Mouse (Mus musculus): ENCODE measurements around the gene Epha5. TPM values are rescaled to one million over a fixed set of nuclear protein-coding genes. Genes with fewer than 3 reads are reported as not detected.
A peak's percentile ranks its signal among the peaks of the same experiment; 100 is the strongest.

The Epha5 gene
- polyA plus RNA-seq, 1 experiment from 2014 or later = 36.4 TPM

- no peaks in the 10 kb centered on the region for H3K4me1 ChIP-seq
- H3K27me3 ChIP-seq (replicated peaks) = no peaks in the 10 kb centered on the region
- H3K9ac ChIP-seq = no peak overlapping the region
- no peak overlapping the region for H3K4me3 ChIP-seq
- WGBS = 83% methylated on average over 5 of the region's 5 CpGs
- no peak for ATAC-seq (ENCODE audit: low FRiP score, low read depth)
- no peak overlapping the region for H3K27ac ChIP-seq
- no peaks in the 10 kb centered on the region for H3K9me3 ChIP-seq
- H3K4me2 ChIP-seq (replicated peaks) = no peak overlapping the region
- no peaks in the 10 kb centered on the region for H3K36me3 ChIP-seq
Observed at GRCm38 (mm10) chr5:84353069-84353468, 64.1 kb downstream of the Epha5 start.

DNA sequence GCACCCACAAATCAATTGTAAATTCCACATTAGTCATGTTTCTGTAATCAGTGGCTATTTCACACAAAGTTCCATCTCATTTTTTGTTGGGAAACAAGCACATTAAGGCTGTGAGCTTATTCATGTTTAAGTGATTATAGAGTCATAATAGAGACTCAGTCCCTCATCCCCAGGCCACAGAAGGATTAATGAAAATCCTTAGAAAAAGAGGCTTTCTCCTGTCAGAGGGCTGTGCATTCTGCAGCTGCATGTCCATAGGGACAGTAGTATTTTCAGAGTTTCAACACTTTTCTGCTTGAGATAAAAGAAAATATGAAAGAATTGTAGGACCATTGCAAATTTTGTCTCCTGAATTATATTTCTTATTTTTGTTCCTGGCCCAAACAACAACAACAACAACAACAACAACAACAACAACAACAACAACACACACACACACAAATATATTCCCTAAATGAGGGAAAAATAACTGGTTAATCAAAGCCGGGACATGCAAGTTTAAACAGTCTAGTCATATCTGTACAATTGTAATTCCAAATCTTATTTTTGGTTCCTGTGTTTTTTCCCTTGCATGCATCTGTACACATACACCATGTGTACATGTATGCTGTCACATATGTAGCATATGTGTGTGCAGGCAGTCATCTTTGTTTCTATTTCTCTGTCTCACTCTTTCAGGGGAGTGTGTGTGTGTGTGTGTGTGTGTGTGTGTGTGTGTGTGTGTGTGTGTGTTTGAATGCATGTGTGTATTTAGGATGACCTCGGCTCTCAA, 70.3 kb downstream of the Epha5 start:
- no peaks in the 10 kb centered on the region for H3K4me1 ChIP-seq
- ATAC-seq (ENCODE audit: low FRiP score, low read depth) = no peak
- 86% methylated on average over 2 of the region's 2 CpGs for WGBS
- H3K4me2 ChIP-seq (replicated peaks) = no peak overlapping the region
- no peak overlapping the region for H3K27ac ChIP-seq
- H3K27me3 ChIP-seq (replicated peaks) = no peaks in the 10 kb centered on the region
- H3K9me3 ChIP-seq = no peaks in the 10 kb centered on the region
- H3K9ac ChIP-seq = no peak overlapping the region
- H3K4me3 ChIP-seq = no peak overlapping the region
- H3K36me3 ChIP-seq = no peaks in the 10 kb centered on the region

- no peak overlapping the region for H3K4me2 ChIP-seq (replicated peaks)
- H3K4me3 ChIP-seq = no peak overlapping the region
- 77% methylated on average over 3 of the region's 3 CpGs for WGBS
- H3K9me3 ChIP-seq = no peaks in the 10 kb centered on the region
- no peak for ATAC-seq (ENCODE audit: low FRiP score, low read depth)
- H3K27ac ChIP-seq = no peak overlapping the region
- H3K4me1 ChIP-seq = no peaks in the 10 kb centered on the region
- no peak overlapping the region for H3K9ac ChIP-seq
- H3K36me3 ChIP-seq = no peaks in the 10 kb centered on the region
- no peaks in the 10 kb centered on the region for H3K27me3 ChIP-seq (replicated peaks)
Observed at GRCm38 (mm10) chr5:84335834-84336465, 81.2 kb downstream of the Epha5 start.

- Histone ChIP-seq H3K27ac (no peak overlapping the region), H3K9me3 (no peaks in the 10 kb centered on the region), H3K4me2 (replicated peaks) (no peak overlapping the region), H3K9ac (no peak overlapping the region), H3K4me1 (no peaks in the 10 kb centered on the region), H3K4me3 (no peak overlapping the region), H3K36me3 (no peaks in the 10 kb centered on the region), H3K27me3 (replicated peaks) (no peaks in the 10 kb centered on the region)
- ATAC-seq (ENCODE audit: low FRiP score, low read depth) = no peak
- WGBS = 86% methylated on average over 6 of the region's 6 CpGs
Observed at GRCm38 (mm10) chr5:84334481-84334880, 82.7 kb downstream of the Epha5 start.

DNA sequence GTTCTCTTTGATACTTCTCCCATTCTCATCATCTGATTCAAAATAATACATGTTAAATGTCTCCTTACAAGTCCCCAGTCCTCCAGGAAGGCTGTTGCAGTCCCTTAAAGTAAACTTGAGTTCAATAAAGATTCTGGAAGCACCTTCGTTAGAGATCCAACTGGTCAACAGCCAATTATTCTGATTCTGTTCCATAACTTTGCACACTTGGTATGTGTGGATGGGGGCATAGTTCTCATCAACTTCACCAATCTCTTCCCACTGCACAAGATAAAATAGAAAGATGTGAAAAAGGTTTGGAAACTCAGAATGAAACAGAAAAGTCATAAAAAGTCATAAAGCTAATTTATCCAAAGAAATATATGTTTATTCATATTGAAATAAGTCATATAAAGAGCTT, 85.6 kb downstream of the Epha5 start:
- H3K4me2 ChIP-seq (replicated peaks) = no peak overlapping the region
- ATAC-seq (ENCODE audit: low FRiP score, low read depth) = no peak
- H3K27ac ChIP-seq = no peak overlapping the region
- H3K9ac ChIP-seq = no peak overlapping the region
- no peaks in the 10 kb centered on the region for H3K27me3 ChIP-seq (replicated peaks)
- H3K4me1 ChIP-seq = no peaks in the 10 kb centered on the region
- no peaks in the 10 kb centered on the region for H3K9me3 ChIP-seq
- H3K4me3 ChIP-seq = no peak overlapping the region
- H3K36me3 ChIP-seq = no peaks in the 10 kb centered on the region
- 92% methylated on average over 1 of the region's 1 CpGs for WGBS

GRCm38 (mm10) chr5:84320553-84320952, 96.6 kb downstream of the Epha5 start:
- WGBS = 68% methylated on average over 1 of the region's 1 CpGs
- ATAC-seq (ENCODE audit: low FRiP score, low read depth) = no peak

DNA sequence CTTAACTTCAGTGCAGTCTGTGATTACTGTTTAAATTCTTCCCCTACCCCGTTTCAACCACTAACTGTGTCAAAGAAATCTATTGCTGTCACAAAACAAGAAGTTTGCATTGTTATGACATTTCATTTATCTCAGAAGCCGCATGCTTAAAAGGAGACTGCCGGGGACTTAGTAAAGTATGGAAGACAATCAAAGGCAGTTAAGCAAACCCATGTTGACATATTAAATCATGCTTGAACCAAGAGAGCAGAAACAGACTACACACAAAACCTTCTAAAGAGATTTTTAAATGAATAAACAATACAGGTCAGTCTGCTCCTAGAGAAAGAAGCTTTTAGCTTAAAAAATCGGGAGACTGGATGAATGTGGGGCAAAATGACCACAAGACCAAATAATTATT, 97.0 kb downstream of the Epha5 start:
- Histone ChIP-seq H3K27me3 (replicated peaks) (no peaks in the 10 kb centered on the region), H3K4me1 (no peaks in the 10 kb centered on the region), H3K36me3 (no peaks in the 10 kb centered on the region), H3K4me2 (replicated peaks) (no peak overlapping the region), H3K27ac (no peak overlapping the region), H3K4me3 (no peak overlapping the region), H3K9ac (no peak overlapping the region), H3K9me3 (no peaks in the 10 kb centered on the region)
- 29% methylated on average over 4 of the region's 4 CpGs for WGBS
- no peak for ATAC-seq (ENCODE audit: low FRiP score, low read depth)

More at GRCm38 (mm10) chr5:84320553-84320952, 96.6 kb downstream of the Epha5 start:
- Histone ChIP-seq H3K9me3 (no peaks in the 10 kb centered on the region), H3K4me1 (no peaks in the 10 kb centered on the region), H3K9ac (no peak overlapping the region), H3K4me2 (replicated peaks) (no peak overlapping the region), H3K36me3 (no peaks in the 10 kb centered on the region), H3K4me3 (no peak overlapping the region), H3K27me3 (replicated peaks) (no peaks in the 10 kb centered on the region), H3K27ac (no peak overlapping the region)

GRCm38 (mm10) chr5:84318814-84319340, 98.3 kb downstream of the Epha5 start:
- Histone ChIP-seq H3K9me3 (no peaks in the 10 kb centered on the region), H3K9ac (no peak overlapping the region), H3K27ac (no peak overlapping the region), H3K4me2 (replicated peaks) (no peak overlapping the region), H3K4me3 (no peak overlapping the region), H3K27me3 (replicated peaks) (no peaks in the 10 kb centered on the region), H3K4me1 (no peaks in the 10 kb centered on the region), H3K36me3 (no peaks in the 10 kb centered on the region)
- ATAC-seq (ENCODE audit: low FRiP score, low read depth) = no peak
- 43% methylated on average over 8 of the region's 8 CpGs for WGBS

- no peak overlapping the region for H3K9ac ChIP-seq
- no peak for ATAC-seq (ENCODE audit: low FRiP score, low read depth)
- H3K27ac ChIP-seq = no peak overlapping the region
- no peaks in the 10 kb centered on the region for H3K9me3 ChIP-seq
- H3K4me2 ChIP-seq (replicated peaks) = no peak overlapping the region
- H3K4me3 ChIP-seq = no peak overlapping the region
- WGBS = 82% methylated on average over 4 of the region's 4 CpGs
- no peaks in the 10 kb centered on the region for H3K4me1 ChIP-seq
- no peaks in the 10 kb centered on the region for H3K27me3 ChIP-seq (replicated peaks)
- no peaks in the 10 kb centered on the region for H3K36me3 ChIP-seq
Observed at GRCm38 (mm10) chr5:84317839-84318238, 99.3 kb downstream of the Epha5 start.

GRCm38 (mm10) chr5:84313619-84314018, 103.6 kb downstream of the Epha5 start:
- WGBS = 79% methylated on average over 4 of the region's 4 CpGs
- ATAC-seq (ENCODE audit: low FRiP score, low read depth) = no peak

DNA sequence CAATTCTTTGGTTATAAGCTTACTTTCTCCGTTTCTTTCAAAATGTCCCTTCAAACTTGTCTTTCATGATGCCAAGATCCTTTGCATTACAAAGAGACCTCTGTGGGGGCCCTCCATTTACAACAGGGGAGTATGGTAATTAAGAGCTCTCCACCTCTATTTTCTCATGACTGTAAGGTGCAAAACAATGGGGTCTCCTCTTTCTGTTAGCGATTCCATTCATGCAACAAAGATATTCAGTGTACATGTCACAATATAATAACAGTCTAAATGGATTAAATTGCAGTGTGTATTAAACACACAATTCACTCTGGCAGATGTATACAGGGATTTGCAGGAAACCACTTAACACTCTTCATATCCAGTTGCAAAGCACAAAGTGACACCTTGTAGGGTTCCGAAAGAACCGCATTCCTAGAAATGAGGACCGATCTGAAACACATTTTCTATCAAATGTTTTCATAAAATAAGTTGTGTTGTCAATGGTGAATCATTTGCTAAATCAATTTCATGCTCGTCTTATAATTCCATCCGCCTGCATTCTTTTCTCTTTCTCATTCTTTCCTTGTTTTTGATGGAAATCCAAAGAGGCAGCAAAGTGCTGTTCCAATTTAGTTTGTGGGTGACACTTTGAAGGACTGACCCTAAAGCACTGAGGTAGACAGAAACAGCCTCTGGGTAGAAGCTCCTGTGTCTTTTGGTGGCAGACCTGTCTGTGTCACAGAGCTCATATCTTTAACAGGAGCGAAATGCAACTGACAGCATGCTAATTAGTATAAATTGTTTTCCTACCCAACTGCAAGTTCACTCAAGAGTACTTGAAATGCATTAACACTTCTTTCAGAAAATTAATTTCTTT, 118.1 kb downstream of the Epha5 start:
- no peaks in the 10 kb centered on the region for H3K36me3 ChIP-seq
- no peaks in the 10 kb centered on the region for H3K9me3 ChIP-seq
- WGBS = 18% methylated on average over 8 of the region's 8 CpGs
- no peaks in the 10 kb centered on the region for H3K4me1 ChIP-seq
- H3K27ac ChIP-seq = no peak overlapping the region
- peak overlapping the region; percentile 24; the same call in 1 of the 2 replicates for H3K4me2 ChIP-seq (replicated peaks)
- ATAC-seq (ENCODE audit: low FRiP score, low read depth) = no peak
- H3K4me3 ChIP-seq = no peak overlapping the region
- H3K9ac ChIP-seq = no peak overlapping the region
- no peaks in the 10 kb centered on the region for H3K27me3 ChIP-seq (replicated peaks)

More at GRCm38 (mm10) chr5:84313619-84314018, 103.6 kb downstream of the Epha5 start:
- Histone ChIP-seq H3K4me3 (no peak overlapping the region), H3K36me3 (no peaks in the 10 kb centered on the region), H3K4me2 (replicated peaks) (no peak overlapping the region), H3K27ac (no peak overlapping the region), H3K27me3 (replicated peaks) (no peaks in the 10 kb centered on the region), H3K9ac (no peak overlapping the region), H3K4me1 (no peaks in the 10 kb centered on the region), H3K9me3 (no peaks in the 10 kb centered on the region)

DNA sequence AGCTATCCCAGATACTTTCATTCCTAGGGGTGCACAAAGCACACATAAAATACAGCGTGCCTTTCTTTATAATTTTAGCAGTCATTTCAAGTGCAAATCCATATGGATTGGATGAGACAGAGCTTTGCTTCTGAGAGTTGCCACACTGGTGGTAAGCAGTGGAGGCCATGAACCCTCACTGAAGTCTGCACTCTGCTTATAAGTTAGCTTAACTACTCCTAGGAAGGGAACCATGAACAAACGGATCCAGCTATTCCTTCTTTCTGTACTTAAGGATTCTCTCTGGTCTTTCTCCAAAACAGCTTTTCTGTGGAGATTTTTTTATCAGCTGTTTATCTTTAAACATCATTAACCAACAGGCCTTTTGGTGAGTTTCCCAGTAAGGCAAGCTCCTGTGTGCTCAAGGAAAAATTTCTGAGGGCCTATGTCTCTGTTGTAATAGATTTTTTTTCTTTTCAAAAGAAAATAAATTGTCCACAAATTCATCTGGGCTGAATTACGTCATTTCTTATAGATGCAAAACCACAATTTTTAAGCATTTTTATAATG, 127.7 kb downstream of the Epha5 start:
- Histone ChIP-seq H3K27me3 (replicated peaks) (0 out of 2 replicates have a peak, but pooled peaks cover 5% of the 10 kb centered on the region), H3K9me3 (no peaks in the 10 kb centered on the region), H3K4me3 (no peak overlapping the region), H3K4me2 (replicated peaks) (no peak overlapping the region), H3K36me3 (no peaks in the 10 kb centered on the region), H3K4me1 (no peaks in the 10 kb centered on the region), H3K27ac (no peak overlapping the region), H3K9ac (no peak overlapping the region)
- 83% methylated on average over 3 of the region's 3 CpGs for WGBS
- ATAC-seq (ENCODE audit: low FRiP score, low read depth) = no peak

Data from neural tube, embryonic 12.5 days (tissue).